Mouse (Mus musculus): Measurements from ENCODE around the gene Rab11fip5.

DNA sequence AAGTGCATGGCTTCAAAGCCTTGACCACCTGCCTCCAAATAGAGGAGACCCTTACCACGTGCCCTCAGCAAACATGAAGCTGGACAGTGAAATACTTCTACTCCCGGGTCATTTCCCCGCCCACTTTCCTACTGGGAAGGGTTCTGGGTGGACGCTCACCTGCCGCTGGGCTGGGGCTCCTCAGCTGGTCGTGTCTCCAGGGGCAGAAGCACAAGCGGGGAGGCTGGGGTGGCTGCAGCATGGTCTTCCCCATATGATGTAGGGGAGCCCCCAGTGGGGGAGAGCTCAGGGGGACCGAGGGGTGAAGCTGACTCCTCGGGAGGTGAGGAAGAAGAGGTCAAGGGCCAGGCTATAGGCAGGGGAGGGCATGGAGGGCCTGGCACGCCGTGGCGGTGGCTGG, 34.2 kb downstream of the Rab11fip5 start:
- no peak for TF ChIP-seq POLR2A (IDR thresholded peaks at IDR 0.05; ENCODE audit: borderline replicate concordance, control insufficient read depth, low read depth, low read length)
- no peak for TF ChIP-seq CTCF (IDR thresholded peaks at IDR 0.05; ENCODE audit: control insufficient read depth, insufficient read depth, low read length)

Measured in bone marrow, adult 2 months (tissue).